Mouse (Mus musculus) liver, adult 2 months (tissue): ENCODE results near the gene Pgap3.

Experiments used
- CTCF ChIP-seq: fragments of 200-500 bp; IDR thresholded peaks from 2 replicates; pipeline ENCODE4 v1.5.1; 2011; ENCODE audit warnings: low read depth, low read length, control low read depth
- POLR2A ChIP-seq: fragments of 200-500 bp; IDR thresholded peaks from 2 replicates; pipeline ENCODE4 v1.6.1; 2011; ENCODE audit warnings: low read length, control low read depth; ENCODE audit not compliant: insufficient read depth; ENCODE audit errors: extremely low read depth

- TF ChIP-seq POLR2A: no peak
- TF ChIP-seq CTCF: no peak
These were observed 20.2 kb downstream of the Pgap3 start for GRCm38 (mm10) chr11:98380106-98380505.
